Mouse (Mus musculus) left cerebral cortex, adult 2 months (tissue): Measurements from ENCODE around the gene Wdfy2. TPM values are rescaled to one million over a fixed set of nuclear protein-coding genes. Genes with fewer than 3 reads are reported as not detected.
A peak's percentile ranks its signal among the peaks of the same experiment; 100 is the strongest.

ENCODE experiments used
- DNase-seq, 2 experiments: peaks; one replicate each; pipeline ENCODE4 v3.0.0; 2021 to 2022; ENCODE audit warnings: low spot score in 2 of 2, mixed read lengths in 1 of 2; ENCODE audit errors: extremely low spot score in 1 of 2
- H3K27ac ChIP-seq: fragments of 200-600 bp; 2 replicates; pipeline ENCODE4 v1.8.1; 2022
- H3K4me3 ChIP-seq: fragments of 200-600 bp; 2 replicates; pipeline ENCODE4 v1.8.1; 2022
- CTCF ChIP-seq: fragments of 200-600 bp; IDR thresholded peaks from 2 replicates; pipeline ENCODE4 v1.8.1; 2022; ENCODE audit warnings: antibody characterized with exemption, mild to moderate bottlenecking, moderate library complexity
- intact Hi-C: fragments of 180-260 bp; cut with DNase I; formaldehyde crosslinking; loops from one replicate; pipeline ENCODE4 v1.15.1; 2025
- long read RNA-seq, 2 experiments: library from polyadenylated mRNA; stranded (forward); transcript quantifications; one replicate each; pipeline ENCODE4 v2.0.0; 2021; ENCODE audit warnings: borderline mapping rate in 2 of 2
- total RNA-seq, 2 experiments: library from RNA; stranded (reverse); gene quantifications; 2 replicates each; pipeline ENCODE4 v1.2.3; 2021

Gene Wdfy2
- total RNA-seq, result 10 to 100 TPM; 12.4 to 15.8 TPM
- long read RNA-seq, experiment 1, full-length matches to known transcripts, result 2 of 7 reads
- long read RNA-seq, experiment 1, partial matches to known transcripts, result 0 of 7 reads
- long read RNA-seq, experiment 1, other reads (novel, unspliced or antisense), result 5 of 7 reads
- long read RNA-seq, experiment 2, full-length matches to known transcripts, result 17 of 28 reads
- long read RNA-seq, experiment 2, partial matches to known transcripts, result 7 of 28 reads
- long read RNA-seq, experiment 2, other reads (novel, unspliced or antisense), result 4 of 28 reads

DNA sequence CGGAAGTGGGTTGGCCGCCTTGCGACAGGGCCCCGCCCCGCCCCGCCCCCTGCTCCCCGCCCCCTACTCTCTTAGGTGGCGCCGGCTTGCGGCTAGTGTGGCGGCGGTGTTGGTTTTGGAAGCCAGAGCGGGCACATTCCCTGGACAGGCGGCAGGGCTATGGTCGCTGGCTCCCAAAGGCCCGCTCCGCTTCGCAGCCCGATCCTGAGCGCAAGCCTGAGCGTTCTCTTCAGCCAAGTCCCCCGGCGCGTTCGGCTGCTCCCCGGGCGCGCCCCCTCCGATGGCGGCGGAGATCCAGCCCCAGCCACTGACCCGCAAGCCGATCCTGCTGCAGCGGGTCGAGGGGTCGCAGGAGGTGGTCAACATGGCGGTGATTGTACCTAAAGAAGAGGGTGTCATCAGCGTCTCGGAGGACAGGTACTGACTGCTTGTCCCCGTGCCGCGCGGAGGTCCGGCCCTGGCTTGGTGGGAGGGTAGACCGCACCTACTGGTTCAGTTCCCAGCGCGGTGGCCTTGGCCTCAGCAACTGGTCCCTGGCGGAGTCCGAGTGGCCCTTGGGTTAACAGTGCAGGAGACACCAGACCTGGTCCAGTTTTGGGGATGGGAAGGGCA lies at the start of gene Wdfy2:
Wdfy2 (plus strand) TSS at position 38 of the 612 bp plus-strand sequence.
- DNase-seq, result peak in 1 of 2 experiments; percentile 50
- intact Hi-C loops, result loop anchor here (1.0 to 2.0 kb wide), 3 partner anchors 42 to 99 kb away; partner anchors contain the start of gene Ints6
- peak within 1 kb of the TSS; percentile 88 for H3K4me3 ChIP-seq
- H3K27ac ChIP-seq, result peak within 1 kb of the TSS; percentile 94
- TF ChIP-seq CTCF, result no peak

DNA sequence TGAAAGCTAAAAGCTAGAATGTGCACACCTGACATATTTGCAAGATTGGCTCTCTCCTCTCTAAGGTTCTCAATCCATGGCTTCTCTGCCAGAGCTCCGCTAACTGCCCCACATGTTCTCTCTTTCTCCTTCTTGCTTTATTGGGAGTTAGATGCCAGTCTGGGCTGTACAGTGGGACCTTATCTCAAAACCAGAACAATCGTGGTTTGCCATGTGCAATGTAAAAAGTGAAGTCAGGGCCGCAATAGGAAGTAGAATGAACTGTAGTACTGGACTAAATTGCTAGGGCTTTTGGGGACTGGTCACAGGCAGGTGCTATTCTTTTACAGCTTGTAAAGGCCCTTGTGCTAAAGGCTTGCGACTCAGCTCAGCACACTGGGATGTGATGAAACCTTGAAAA lies 48.2 kb upstream of the Wdfy2 start:
- no peak for TF ChIP-seq CTCF
- no peak overlapping the region for H3K27ac ChIP-seq
- intact Hi-C loops, result no loop called here
- DNase-seq, result no peak
- no peak overlapping the region for H3K4me3 ChIP-seq

GRCm38 (mm10) chr14:62795719-62796118 lies 41.8 kb upstream of the Wdfy2 start:
- no peak for TF ChIP-seq CTCF
- intact Hi-C loops, result no loop called here
- no peak for DNase-seq
- no peak overlapping the region for H3K27ac ChIP-seq
- no peak overlapping the region for H3K4me3 ChIP-seq

DNA sequence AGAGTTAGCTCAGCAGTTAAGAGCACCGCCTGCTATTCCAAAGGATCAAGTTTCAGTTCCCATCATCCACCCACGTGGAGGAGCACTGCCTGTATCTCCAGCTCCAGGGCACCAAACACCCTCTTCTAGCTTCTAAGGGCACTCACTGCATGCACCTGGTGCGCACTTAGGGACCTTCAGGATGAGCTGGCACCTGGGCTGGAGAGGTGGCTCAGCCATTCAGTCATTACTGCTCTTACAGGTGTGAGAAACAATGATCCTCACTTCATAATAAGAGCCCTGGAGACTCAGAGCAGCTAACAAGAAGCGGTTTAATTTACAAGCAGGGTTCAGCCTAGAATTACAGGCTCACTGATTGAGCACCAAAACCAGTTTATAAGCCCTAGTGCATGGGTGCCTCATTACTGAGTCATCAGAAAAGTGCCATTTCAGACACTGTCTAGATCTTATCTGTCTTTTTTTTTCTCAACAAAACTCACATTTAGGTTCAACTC lies 38.8 kb upstream of the Wdfy2 start:
- DNase-seq, result no peak
- intact Hi-C loops, result no loop called here
- TF ChIP-seq CTCF, result no peak

DNA sequence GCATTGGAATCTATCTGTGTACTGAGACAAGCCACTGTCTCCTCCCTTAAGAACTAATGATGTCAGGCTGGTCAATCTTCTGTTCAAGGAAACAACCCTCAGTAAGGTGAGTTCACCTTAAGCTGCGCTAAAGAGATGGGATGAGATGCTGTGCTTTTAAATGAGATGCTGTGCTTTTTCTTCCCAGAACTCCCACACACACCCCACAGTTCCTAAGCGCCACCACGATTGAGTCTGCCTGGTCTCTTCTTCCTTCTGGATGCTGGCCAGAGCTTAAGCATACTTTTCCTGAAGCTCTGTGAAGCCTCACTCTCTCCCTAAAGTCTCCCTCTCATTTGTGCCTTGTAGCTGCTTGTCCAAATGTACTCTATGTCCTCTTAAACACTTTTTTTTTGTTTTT lies 36.7 kb upstream of the Wdfy2 start:
- no peak overlapping the region for H3K27ac ChIP-seq
- intact Hi-C loops, result no loop called here
- no peak overlapping the region for H3K4me3 ChIP-seq
- TF ChIP-seq CTCF, result no peak
- DNase-seq, result peak in 1 of 2 experiments; percentile 18

More for the DNA sequence above, 38.8 kb upstream of the Wdfy2 start:
- Histone ChIP-seq H3K4me3 (no peak overlapping the region), H3K27ac (no peak overlapping the region)

- intact Hi-C loops, result no loop called here
- no peak for DNase-seq
- no peak for TF ChIP-seq CTCF
- H3K27ac ChIP-seq, result no peak overlapping the region
- H3K4me3 ChIP-seq, result no peak overlapping the region
Observed at GRCm38 (mm10) chr14:62803204-62803603, 34.3 kb upstream of the Wdfy2 start.

DNA sequence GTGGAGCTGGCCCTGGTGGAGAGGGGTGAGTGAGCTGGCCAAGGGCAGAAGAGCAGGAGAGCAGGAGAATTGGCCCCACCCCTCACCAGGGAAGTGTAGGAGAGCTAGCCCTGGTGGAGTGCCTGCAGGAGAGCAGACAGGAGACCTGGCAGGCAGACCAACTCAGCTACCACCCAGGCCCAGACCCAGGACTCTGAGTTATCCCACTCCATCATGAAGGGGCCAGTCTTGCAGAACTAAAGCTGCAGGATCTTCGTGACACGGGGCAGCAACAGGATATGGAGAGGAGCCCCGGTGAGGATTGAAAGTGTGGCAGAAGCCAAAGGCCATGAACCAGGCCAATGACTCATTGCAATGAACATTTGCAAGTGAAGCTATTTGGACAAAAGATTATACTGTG lies 30.6 kb upstream of the Wdfy2 start:
- intact Hi-C loops, result no loop called here
- no peak overlapping the region for H3K4me3 ChIP-seq
- no peak for TF ChIP-seq CTCF
- H3K27ac ChIP-seq, result no peak overlapping the region
- no peak for DNase-seq

GRCm38 (mm10) chr14:62808661-62809523 lies 28.6 kb upstream of the Wdfy2 start:
- DNase-seq, result no peak
- Histone ChIP-seq H3K27ac (no peak overlapping the region), H3K4me3 (no peak overlapping the region)
- intact Hi-C loops, result no loop called here
- no peak for TF ChIP-seq CTCF

DNA sequence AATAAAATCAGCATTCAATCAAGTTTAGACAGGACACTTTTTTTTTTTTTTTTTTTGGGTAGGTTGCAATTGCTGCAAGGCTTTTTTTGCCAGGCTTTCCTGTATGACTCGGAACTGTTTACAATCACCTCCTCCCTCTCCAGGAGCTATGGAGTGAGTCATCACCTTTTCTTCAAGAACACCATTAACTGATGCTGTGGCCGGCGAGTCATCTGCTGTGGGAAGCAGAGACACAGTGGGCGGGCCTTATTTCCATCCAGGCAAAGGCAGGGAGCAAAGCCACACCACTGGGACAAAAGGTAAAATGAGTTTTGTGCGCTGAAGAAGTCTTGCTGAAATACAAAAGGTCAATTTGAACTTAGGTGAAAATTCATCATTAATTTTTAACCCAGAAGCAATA lies 24.7 kb upstream of the Wdfy2 start:
- no peak for TF ChIP-seq CTCF
- Histone ChIP-seq H3K4me3 (no peak overlapping the region), H3K27ac (no peak overlapping the region)
- intact Hi-C loops, result no loop called here
- peak; percentile 39 to 40 for DNase-seq

DNA sequence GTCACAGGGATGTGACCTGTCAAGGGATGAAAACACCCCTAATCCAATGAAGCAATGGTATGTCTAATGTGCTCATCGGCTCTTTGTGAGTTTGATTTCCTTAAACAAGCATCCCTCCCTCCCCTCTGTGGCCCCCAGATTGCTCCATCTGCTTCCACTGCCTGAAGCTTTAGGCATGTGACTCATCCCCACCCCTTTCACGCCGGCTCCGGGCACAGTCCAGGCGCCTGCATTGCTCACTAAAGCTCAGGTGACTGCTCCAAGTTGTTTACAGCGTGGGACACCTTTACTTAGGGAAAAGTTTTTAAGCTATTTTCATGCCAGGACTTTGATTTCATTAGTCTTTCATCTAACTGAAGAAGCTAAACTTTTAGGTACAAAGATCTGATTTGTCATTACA lies 22.9 kb upstream of the Wdfy2 start:
- H3K27ac ChIP-seq, result no peak overlapping the region
- intact Hi-C loops, result no loop called here
- no peak overlapping the region for H3K4me3 ChIP-seq
- DNase-seq, result no peak
- TF ChIP-seq CTCF, result no peak

DNA sequence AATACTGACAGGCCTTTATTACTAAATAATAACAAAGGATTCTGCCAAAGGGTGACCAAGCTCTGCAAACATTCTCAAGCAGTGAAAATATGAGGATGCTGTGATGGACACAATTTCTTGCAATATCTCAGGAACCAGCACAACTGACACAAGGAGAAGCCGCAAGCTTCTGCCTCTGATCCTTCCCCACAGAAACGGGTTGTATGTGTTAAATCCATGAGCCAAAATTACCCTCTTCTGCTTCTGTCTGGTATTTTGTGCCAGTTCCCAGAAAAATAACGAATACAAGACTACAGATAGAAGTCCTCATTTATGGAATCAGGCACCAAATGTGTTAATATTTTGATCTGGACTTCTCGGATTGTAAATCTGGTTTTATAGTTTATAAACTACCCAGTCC lies 20.7 kb upstream of the Wdfy2 start:
- TF ChIP-seq CTCF, result no peak
- intact Hi-C loops, result no loop called here
- Histone ChIP-seq H3K4me3 (no peak overlapping the region), H3K27ac (no peak overlapping the region)
- no peak for DNase-seq
